Mouse (Mus musculus) kidney, adult 2 months (tissue): ENCODE measurements around the gene Lamtor1.

ENCODE experiments used
- CTCF ChIP-seq: fragments of 200-500 bp; conservative IDR thresholded peaks from 2 replicates; pipeline ENCODE4 v1.5.1; 2011; ENCODE audit warnings: low read depth, mild to moderate bottlenecking, control low read depth, low read length, moderate library complexity, mixed read lengths; ENCODE audit not compliant: insufficient read depth, insufficient read length
- POLR2A ChIP-seq: fragments of 200-500 bp; IDR thresholded peaks from one replicate; pipeline ENCODE4 v1.6.1; 2011; ENCODE audit warnings: low read depth, low read length, control low read depth

- TF ChIP-seq CTCF (no peak), POLR2A (no peak)
These were observed 45.9 kb downstream of the Lamtor1 start for GRCm38 (mm10) chr7:101951648-101952047.
